Mouse (Mus musculus): ENCODE measurements at regions not wholly inside any gene's neighbourhood (a gene's known extent, or its start where the extent isn't known, plus 50 kb on each side); places are given as distances from the start of the nearest gene placed in this dataset.

DNA sequence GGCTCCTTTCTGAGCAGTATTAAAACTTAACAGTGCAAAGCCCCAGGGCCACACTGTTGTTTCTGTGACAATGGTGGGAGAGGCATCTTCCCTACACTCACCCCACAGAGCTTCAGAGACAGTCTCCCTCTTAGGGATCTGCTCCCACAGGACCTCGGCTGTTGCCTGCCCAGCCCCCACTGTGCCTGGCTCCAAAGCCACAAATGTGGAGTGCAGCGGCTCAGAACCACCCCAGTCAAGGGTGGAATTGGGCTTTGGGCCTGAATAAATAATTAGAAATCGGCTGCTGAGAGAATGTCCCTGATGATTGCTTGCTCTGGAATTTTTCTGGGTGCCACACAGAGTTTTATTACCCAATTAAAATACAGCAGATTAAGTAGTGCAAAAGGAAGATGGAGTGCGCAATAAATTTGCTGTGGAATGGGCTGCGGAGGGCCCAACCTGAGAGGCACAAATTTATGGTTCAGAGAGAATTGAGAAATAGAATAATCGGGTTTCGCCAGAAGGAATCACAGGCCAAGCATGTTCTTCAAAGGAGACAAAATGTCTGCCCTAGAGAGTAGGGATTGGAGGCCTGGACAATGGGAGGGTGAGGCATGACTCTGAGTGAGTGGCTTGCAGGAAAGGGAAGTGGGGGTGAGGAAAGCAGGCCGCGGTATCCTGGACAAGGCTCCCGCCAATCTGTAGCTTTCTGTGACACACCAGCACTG lies 56.4 kb downstream of the Cd24a start:
- 67% methylated on average over 10 of the region's 10 CpGs for WGBS
- TF ChIP-seq POLR2A (IDR thresholded peaks at IDR 0.05; ENCODE audit: borderline replicate concordance, insufficient read depth, low read length) (no peak), CTCF (IDR thresholded peaks at IDR 0.05; ENCODE audit: borderline replicate concordance, insufficient read depth, low read depth, low read length) (no peak)

GRCm38 (mm10) chr10:43641169-43641945 lies 63.3 kb downstream of the Cd24a start:
- no peak for TF ChIP-seq CTCF (IDR thresholded peaks at IDR 0.05; ENCODE audit: borderline replicate concordance, insufficient read depth, low read depth, low read length)
- DNase-seq: no peak
- H3K4me1 ChIP-seq (ENCODE audit: control insufficient read depth, insufficient read depth, low read length): no peaks in the 10 kb centered on the region
- H3K27me3 ChIP-seq (ENCODE audit: control insufficient read depth, insufficient read depth, low read length): no peaks in the 10 kb centered on the region
- H3K4me3 ChIP-seq (replicated peaks; ENCODE audit: insufficient read depth, low read depth, low read length): no peak overlapping the region
- H3K27ac ChIP-seq (ENCODE audit: insufficient read depth, low read length): no peak overlapping the region
- 81% methylated on average over 14 of the region's 14 CpGs for WGBS

More for the DNA sequence above, 56.4 kb downstream of the Cd24a start:
- DNase-seq: no peak
- Histone ChIP-seq H3K4me1 (ENCODE audit: control insufficient read depth, insufficient read depth, low read length) (no peaks in the 10 kb centered on the region), H3K27me3 (ENCODE audit: control insufficient read depth, insufficient read depth, low read length) (no peaks in the 10 kb centered on the region), H3K27ac (ENCODE audit: insufficient read depth, low read length) (no peak overlapping the region), H3K4me3 (replicated peaks; ENCODE audit: insufficient read depth, low read depth, low read length) (no peak overlapping the region)

- Histone ChIP-seq H3K27ac (ENCODE audit: insufficient read depth, low read length) (no peak overlapping the region), H3K27me3 (ENCODE audit: control insufficient read depth, insufficient read depth, low read length) (no peaks in the 10 kb centered on the region), H3K4me3 (replicated peaks; ENCODE audit: insufficient read depth, low read depth, low read length) (no peak overlapping the region), H3K4me1 (ENCODE audit: control insufficient read depth, insufficient read depth, low read length) (no peaks in the 10 kb centered on the region)
- DNase-seq: no peak
- no peak for TF ChIP-seq POLR2A (IDR thresholded peaks at IDR 0.05; ENCODE audit: borderline replicate concordance, insufficient read depth, low read length)
- no peak for TF ChIP-seq CTCF (IDR thresholded peaks at IDR 0.05; ENCODE audit: borderline replicate concordance, insufficient read depth, low read depth, low read length)
- WGBS: 45% methylated on average over 4 of the region's 4 CpGs
Measured at GRCm38 (mm10) chr10:43646326-43646725, 68.2 kb downstream of the Cd24a start.

DNA sequence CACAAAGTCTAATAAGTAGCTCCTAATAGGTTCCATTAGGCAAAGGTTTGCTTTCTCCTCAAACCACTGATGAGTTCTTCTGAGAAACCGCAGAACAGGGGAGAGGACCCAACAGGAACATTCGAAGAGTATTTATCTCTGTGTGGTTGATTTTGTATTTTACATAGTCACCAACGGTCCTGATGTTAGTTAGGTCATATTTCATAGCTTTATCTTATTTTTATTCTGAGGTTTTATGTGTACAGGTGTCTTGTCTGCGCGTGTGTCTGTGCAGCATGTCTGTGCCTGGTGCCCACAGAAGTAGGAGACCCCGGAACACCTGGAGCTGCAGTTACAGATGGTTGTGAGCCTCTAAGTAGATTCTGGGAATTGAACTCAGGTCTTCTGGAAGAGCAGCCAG lies 68.9 kb downstream of the Cd24a start:
- no peak for TF ChIP-seq POLR2A (IDR thresholded peaks at IDR 0.05; ENCODE audit: borderline replicate concordance, insufficient read depth, low read length)
- no peak for TF ChIP-seq CTCF (IDR thresholded peaks at IDR 0.05; ENCODE audit: borderline replicate concordance, insufficient read depth, low read depth, low read length)
- 94% methylated on average over 6 of the region's 6 CpGs for WGBS
- Histone ChIP-seq H3K4me1 (ENCODE audit: control insufficient read depth, insufficient read depth, low read length) (no peaks in the 10 kb centered on the region), H3K27ac (ENCODE audit: insufficient read depth, low read length) (no peak overlapping the region), H3K4me3 (replicated peaks; ENCODE audit: insufficient read depth, low read depth, low read length) (no peak overlapping the region), H3K27me3 (ENCODE audit: control insufficient read depth, insufficient read depth, low read length) (no peaks in the 10 kb centered on the region)
- DNase-seq: no peak

- Histone ChIP-seq H3K4me1 (ENCODE audit: control insufficient read depth, insufficient read depth, low read length) (no peaks in the 10 kb centered on the region), H3K4me3 (replicated peaks; ENCODE audit: insufficient read depth, low read depth, low read length) (no peak overlapping the region), H3K27ac (ENCODE audit: insufficient read depth, low read length) (no peak overlapping the region), H3K27me3 (ENCODE audit: control insufficient read depth, insufficient read depth, low read length) (no peaks in the 10 kb centered on the region)
- no peak for DNase-seq
- 69% methylated on average over 5 of the region's 5 CpGs for WGBS
- TF ChIP-seq CTCF (IDR thresholded peaks at IDR 0.05; ENCODE audit: borderline replicate concordance, insufficient read depth, low read depth, low read length) (no peak), POLR2A (IDR thresholded peaks at IDR 0.05; ENCODE audit: borderline replicate concordance, insufficient read depth, low read length) (no peak)
Measured at GRCm38 (mm10) chr10:43648186-43648585, 70.1 kb downstream of the Cd24a start.

DNA sequence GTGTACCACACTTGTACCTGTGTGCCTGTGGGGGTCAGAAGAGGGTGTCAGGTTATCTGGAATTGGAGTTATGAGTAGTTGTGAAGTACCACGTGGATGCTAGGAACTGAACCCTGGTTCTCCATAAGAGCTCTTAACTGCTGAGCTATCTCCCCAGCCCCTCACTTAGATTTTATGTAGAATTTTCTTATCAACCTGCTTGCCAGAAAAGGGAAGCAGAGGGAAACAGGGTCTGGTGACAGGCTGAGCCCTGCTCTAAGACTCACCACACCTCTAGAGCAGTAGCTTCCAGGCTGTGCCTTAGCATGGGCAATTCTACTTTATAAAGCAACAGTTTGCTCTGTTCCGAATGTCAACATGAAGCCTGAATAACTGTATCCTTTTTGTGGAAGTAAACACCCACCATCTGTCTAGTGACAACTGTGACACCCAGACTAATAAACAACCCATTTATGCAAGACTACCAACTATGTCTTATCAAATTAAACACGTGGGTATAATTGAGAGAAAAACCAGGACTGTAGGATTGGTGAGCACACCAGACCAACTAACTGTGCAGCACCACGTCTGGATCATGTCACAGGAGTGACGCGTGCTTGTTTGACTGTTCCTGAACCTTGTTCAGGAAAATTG lies 70.8 kb downstream of the Cd24a start:
- 83% methylated on average over 6 of the region's 6 CpGs for WGBS
- Histone ChIP-seq H3K4me3 (replicated peaks; ENCODE audit: insufficient read depth, low read depth, low read length) (no peak overlapping the region), H3K4me1 (ENCODE audit: control insufficient read depth, insufficient read depth, low read length) (no peaks in the 10 kb centered on the region), H3K27ac (ENCODE audit: insufficient read depth, low read length) (no peak overlapping the region), H3K27me3 (ENCODE audit: control insufficient read depth, insufficient read depth, low read length) (no peaks in the 10 kb centered on the region)
- no peak for DNase-seq
- TF ChIP-seq CTCF (IDR thresholded peaks at IDR 0.05; ENCODE audit: borderline replicate concordance, insufficient read depth, low read depth, low read length) (no peak), POLR2A (IDR thresholded peaks at IDR 0.05; ENCODE audit: borderline replicate concordance, insufficient read depth, low read length) (no peak)

DNA sequence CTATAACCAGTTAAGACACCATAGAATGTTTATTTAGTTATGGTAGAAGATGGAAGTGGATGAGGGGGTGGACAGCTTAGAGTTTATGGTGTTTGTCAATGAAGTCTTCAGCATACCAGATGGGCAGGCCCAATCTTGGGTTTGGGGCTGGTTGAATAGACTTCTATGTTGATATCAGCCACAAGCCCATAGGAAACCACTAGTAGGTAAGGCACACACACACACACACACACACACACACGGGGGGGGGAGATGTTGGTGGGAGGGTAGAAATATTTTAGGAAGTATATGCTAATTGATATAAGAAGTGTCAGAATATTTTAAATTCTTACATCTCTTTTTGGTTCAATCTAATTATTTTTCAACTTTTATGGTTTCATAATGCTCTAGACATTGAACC lies 72.4 kb downstream of the Cd24a start:
- no peaks in the 10 kb centered on the region for H3K27me3 ChIP-seq (ENCODE audit: control insufficient read depth, insufficient read depth, low read length)
- no peak overlapping the region for H3K4me3 ChIP-seq (replicated peaks; ENCODE audit: insufficient read depth, low read depth, low read length)
- 76% methylated on average over 1 of the region's 1 CpGs for WGBS
- H3K4me1 ChIP-seq (ENCODE audit: control insufficient read depth, insufficient read depth, low read length): no peaks in the 10 kb centered on the region
- H3K27ac ChIP-seq (ENCODE audit: insufficient read depth, low read length): no peak overlapping the region
- no peak for TF ChIP-seq CTCF (IDR thresholded peaks at IDR 0.05; ENCODE audit: borderline replicate concordance, insufficient read depth, low read depth, low read length)
- no peak for DNase-seq

DNA sequence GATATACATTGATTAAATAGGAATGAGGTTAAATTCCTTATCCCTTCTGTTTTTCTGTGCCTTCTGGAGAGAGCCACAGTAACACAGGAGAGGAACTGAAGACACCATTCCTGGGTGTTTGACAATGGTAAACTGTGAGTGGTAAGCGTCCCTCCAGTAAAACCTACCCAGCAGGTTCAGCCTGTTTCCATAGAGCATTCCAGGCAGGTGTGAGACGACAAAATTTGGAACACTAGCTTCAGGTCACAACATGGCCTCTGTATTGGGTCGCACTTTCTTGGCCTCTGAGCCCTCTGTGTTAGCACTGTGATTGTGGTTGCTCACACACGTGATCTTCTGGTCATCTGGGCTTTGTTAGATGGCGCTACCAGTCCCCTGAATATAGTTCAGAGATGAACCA lies 73.4 kb downstream of the Cd24a start:
- Histone ChIP-seq H3K4me3 (replicated peaks; ENCODE audit: insufficient read depth, low read depth, low read length) (no peak overlapping the region), H3K4me1 (ENCODE audit: control insufficient read depth, insufficient read depth, low read length) (no peaks in the 10 kb centered on the region), H3K27me3 (ENCODE audit: control insufficient read depth, insufficient read depth, low read length) (no peaks in the 10 kb centered on the region), H3K27ac (ENCODE audit: insufficient read depth, low read length) (no peak overlapping the region)
- no peak for DNase-seq
- WGBS: 89% methylated on average over 5 of the region's 5 CpGs
- TF ChIP-seq POLR2A (IDR thresholded peaks at IDR 0.05; ENCODE audit: borderline replicate concordance, insufficient read depth, low read length) (no peak), CTCF (IDR thresholded peaks at IDR 0.05; ENCODE audit: borderline replicate concordance, insufficient read depth, low read depth, low read length) (no peak)
